Mouse (Mus musculus): ENCODE data around the gene Nbeal1. TPM values are rescaled to one million over a fixed set of nuclear protein-coding genes. Genes with fewer than 3 reads are reported as not detected.

Gene Nbeal1
- under 1 TPM; 0.05 to 0.48 TPM for polyA plus RNA-seq (2012; fragmentation: generic; extraction: Trizol)

DNA sequence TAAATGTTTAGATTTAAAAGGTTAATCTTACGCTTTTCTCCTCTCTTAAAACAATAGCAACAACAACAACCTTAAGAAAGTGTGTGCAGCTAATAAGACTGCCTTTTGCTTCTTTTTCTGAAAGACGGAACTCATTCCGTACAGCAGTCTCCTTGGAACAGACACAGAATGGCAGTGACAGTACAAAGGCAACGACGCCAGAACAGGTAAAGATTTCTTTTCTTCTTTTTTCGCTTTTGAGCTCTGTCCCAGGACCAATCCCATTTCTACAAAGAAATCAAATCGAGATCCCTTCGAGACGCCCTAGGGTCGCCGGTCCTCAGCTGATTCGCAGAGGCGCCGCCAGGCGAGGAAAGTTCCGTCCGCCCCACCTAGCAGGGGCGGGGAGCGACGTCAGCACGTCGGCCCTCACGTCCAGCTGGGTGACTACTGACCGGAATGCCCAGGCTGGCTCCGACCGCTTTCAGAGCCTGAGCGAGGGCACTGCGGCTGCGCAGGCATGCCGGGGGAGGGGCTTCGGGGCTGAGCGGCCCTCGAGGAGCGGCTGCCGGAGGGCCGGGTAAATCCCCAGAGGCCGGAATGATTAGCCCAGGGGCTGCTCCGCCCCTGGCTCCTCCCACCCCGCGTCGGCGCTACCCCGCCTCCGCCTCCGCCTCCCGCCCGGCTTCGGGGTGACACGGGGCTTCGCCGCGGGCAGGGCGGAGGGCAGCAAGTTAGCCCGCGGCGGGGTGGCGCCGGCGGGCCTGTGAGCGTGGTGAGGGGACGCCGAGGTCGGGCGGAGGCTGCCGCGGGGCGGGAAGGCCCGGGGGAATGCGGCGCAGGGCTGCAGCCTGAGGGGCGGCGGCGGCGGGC, at the start of gene Nbeal1:
TSS of gene Nbeal1 (plus strand) at position 668 of the 852 bp plus-strand sequence.

DNA sequence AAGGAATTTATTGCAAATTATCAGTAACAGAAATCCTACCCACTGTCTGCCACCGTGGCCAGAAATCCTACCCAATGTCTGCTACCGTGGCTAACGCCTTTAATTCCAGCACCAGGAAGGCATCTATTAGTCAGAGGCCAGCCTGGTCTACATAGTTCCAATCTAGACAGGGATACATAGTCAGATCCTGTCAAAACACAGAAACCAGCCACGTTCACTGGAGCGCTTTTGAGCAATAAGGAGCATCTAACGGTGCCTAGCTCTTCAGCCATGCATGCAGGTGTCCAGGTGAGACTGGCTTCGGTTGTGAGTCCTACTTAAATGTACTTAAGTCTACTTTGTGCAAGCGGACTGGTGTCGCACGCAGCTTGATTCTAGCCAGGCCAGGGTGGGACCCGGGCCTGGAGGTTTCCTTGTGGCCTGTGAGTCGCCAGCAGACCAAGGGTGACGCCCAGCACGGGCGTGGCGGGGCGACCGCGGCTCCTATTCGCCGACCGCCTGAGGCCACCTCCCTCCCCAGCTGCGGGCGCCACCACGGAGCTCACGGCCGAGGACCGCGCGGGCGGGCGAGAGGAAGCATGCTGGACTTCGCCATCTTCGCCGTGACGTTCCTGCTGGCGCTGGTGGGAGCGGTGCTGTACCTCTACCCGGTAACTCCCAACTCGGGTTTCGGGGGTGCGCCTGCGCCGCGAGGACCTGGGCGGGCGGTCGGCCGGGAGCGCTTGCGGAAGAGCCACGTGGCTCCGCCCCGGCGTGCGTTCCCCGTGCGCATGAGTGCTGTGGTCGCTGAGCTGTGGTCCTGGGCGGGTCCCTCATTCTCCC, 162.6 kb downstream of the Nbeal1 start, which contains the start of gene Cyp20a1:
TSS of gene Cyp20a1 (plus strand) at position 516 of the 822 bp plus-strand sequence.

Other genes with a start within 250 kb of the Nbeal1 start
- under 1 TPM; 0.02 to 0.71 TPM for gene Ica1l, start 137.4 kb upstream of the Nbeal1 start, polyA plus RNA-seq (2012; fragmentation: generic; extraction: Trizol)
- gene Carf, start 82.4 kb upstream of the Nbeal1 start, polyA plus RNA-seq (2012; fragmentation: generic; extraction: Trizol) = 1 to 10 TPM in 1 of 2 experiments, under 1 TPM in 1; 0.07 to 1.3 TPM
- gene Wdr12, start 82.0 kb upstream of the Nbeal1 start, polyA plus RNA-seq (2012; fragmentation: generic; extraction: Trizol) = 10 to 100 TPM in 1 of 2 experiments, 1 to 10 TPM in 1; 7.6 to 12.4 TPM
- gene Cyp20a1, start 162.7 kb downstream of the Nbeal1 start, polyA plus RNA-seq (2012; fragmentation: generic; extraction: Trizol) = 10 to 100 TPM in 1 of 2 experiments, 1 to 10 TPM in 1; 3.7 to 18.0 TPM
- gene Abi2, start 229.0 kb downstream of the Nbeal1 start, polyA plus RNA-seq (2012; fragmentation: generic; extraction: Trizol) = 1 to 10 TPM in 1 of 2 experiments, under 1 TPM in 1; 0.37 to 3.2 TPM